Mouse (Mus musculus): ENCODE results near the gene Odf3l1.

Gene Odf3l1

GRCm38 (mm10) chr9:56881539-56882082 lies 17.1 kb upstream of the Odf3l1 start:
- DNase-seq (ENCODE audit: low read depth, low spot score) = no peak

GRCm38 (mm10) chr9:56880790-56881189 lies 16.3 kb upstream of the Odf3l1 start:
- no peak for DNase-seq (ENCODE audit: low read depth, low spot score)

GRCm38 (mm10) chr9:56877284-56877683 lies 12.8 kb upstream of the Odf3l1 start:
- DNase-seq (ENCODE audit: low read depth, low spot score) = no peak

GRCm38 (mm10) chr9:56876784-56877183 lies 12.3 kb upstream of the Odf3l1 start:
- no peak for DNase-seq (ENCODE audit: low read depth, low spot score)

GRCm38 (mm10) chr9:56873097-56873496 lies 8.6 kb upstream of the Odf3l1 start:
- DNase-seq (ENCODE audit: low read depth, low spot score) = no peak

- DNase-seq (ENCODE audit: low read depth, low spot score) = no peak
Measured at GRCm38 (mm10) chr9:56872105-56872903, 7.8 kb upstream of the Odf3l1 start.

- no peak for DNase-seq (ENCODE audit: low read depth, low spot score)
Measured at GRCm38 (mm10) chr9:56871191-56871590, 6.7 kb upstream of the Odf3l1 start.

- no peak for DNase-seq (ENCODE audit: low read depth, low spot score)
Measured at GRCm38 (mm10) chr9:56870778-56871177, 6.3 kb upstream of the Odf3l1 start.

- DNase-seq (ENCODE audit: low read depth, low spot score) = no peak
Measured at GRCm38 (mm10) chr9:56869552-56869951, 5.1 kb upstream of the Odf3l1 start.

- DNase-seq (ENCODE audit: low read depth, low spot score) = no peak
Measured at GRCm38 (mm10) chr9:56868292-56868691, 3.8 kb upstream of the Odf3l1 start.

- no peak for DNase-seq (ENCODE audit: low read depth, low spot score)
Measured at GRCm38 (mm10) chr9:56866430-56866829, 2.0 kb upstream of the Odf3l1 start.

- no peak for DNase-seq (ENCODE audit: low read depth, low spot score)
Measured at GRCm38 (mm10) chr9:56865673-56866400, 1.4 kb upstream of the Odf3l1 start.

GRCm38 (mm10) chr9:56864832-56865231 lies 353 bp upstream of the Odf3l1 start, which contains the start of gene Cspg4:
Cspg4 (plus strand) TSS chr9:56865033.
- no peak for DNase-seq (ENCODE audit: low read depth, low spot score)

GRCm38 (mm10) chr9:56862863-56863262 lies 1.6 kb downstream of the Odf3l1 start:
- no peak for DNase-seq (ENCODE audit: low read depth, low spot score)

- no peak for DNase-seq (ENCODE audit: low read depth, low spot score)
Measured at GRCm38 (mm10) chr9:56860486-56861269, 3.8 kb downstream of the Odf3l1 start.

GRCm38 (mm10) chr9:56860035-56860434 lies 4.4 kb downstream of the Odf3l1 start:
- DNase-seq (ENCODE audit: low read depth, low spot score) = no peak

GRCm38 (mm10) chr9:56857463-56857862 lies 7.0 kb downstream of the Odf3l1 start:
- no peak for DNase-seq (ENCODE audit: low read depth, low spot score)

- no peak for DNase-seq (ENCODE audit: low read depth, low spot score)
Measured at GRCm38 (mm10) chr9:56851778-56852177, 12.7 kb downstream of the Odf3l1 start.

- DNase-seq (ENCODE audit: low read depth, low spot score) = no peak
Measured at GRCm38 (mm10) chr9:56850905-56851252, 13.6 kb downstream of the Odf3l1 start.

GRCm38 (mm10) chr9:56850128-56850904 lies 14.2 kb downstream of the Odf3l1 start:
- DNase-seq (ENCODE audit: low read depth, low spot score) = no peak

GRCm38 (mm10) chr9:56847523-56847922 lies 17.0 kb downstream of the Odf3l1 start:
- peak; percentile 11 for DNase-seq (ENCODE audit: low read depth, low spot score)
